Comparison of ENCODE assay signal across 13 mouse cellular contexts in genomic region chr2:165629900-165630299, GRCm38 (mm10). TPM values are rescaled to one million over a fixed set of nuclear protein-coding genes. Genes with fewer than 3 reads are reported as not detected.
DNase-seq lines count a peak whose midpoint lies in the region; ATAC-seq and TF ChIP-seq lines count a peak whose summit lies in the region.
"Had no signal": no experiment of that assay in that cellular context is flagged by ENCODE, and none has a peak within 500 bp of the region (broad histone marks: within the 10 kb centered on the region; RNA-seq: fewer than 3 reads in every experiment).

No protein-coding gene starts in this region.

- H3K4me2 ChIP-seq in midbrain, postnatal 0 days (ENCODE audit: low read depth, low read length, poor library complexity, severe bottlenecking): no peak overlapping the region
- no peak overlapping the region for H3K4me2 ChIP-seq in midbrain, embryonic 11.5 days
- H3K4me2 ChIP-seq in embryonic facial prominence, embryonic 15.5 days (replicated peaks): no peak overlapping the region
- H3K4me2 ChIP-seq: limb, embryonic 12.5 days; lung, embryonic 14.5 days had no signal

- H3K27me3 ChIP-seq in midbrain, postnatal 0 days (ENCODE audit: insufficient read depth, low read length): no peaks in the 10 kb centered on the region
- H3K27me3 ChIP-seq in midbrain, embryonic 11.5 days (ENCODE audit: control insufficient read depth, insufficient read depth, low read length): no peaks in the 10 kb centered on the region
- H3K27me3 ChIP-seq in embryonic facial prominence, embryonic 15.5 days: no peaks in the 10 kb centered on the region
- H3K27me3 ChIP-seq: megakaryocyte, embryonic 14.5 days had no signal

- H3K9me3 ChIP-seq in midbrain, postnatal 0 days (ENCODE audit: low read length): no peaks in the 10 kb centered on the region
- no peaks in the 10 kb centered on the region for H3K9me3 ChIP-seq in midbrain, embryonic 11.5 days (ENCODE audit: control insufficient read depth, low read length)
- H3K9me3 ChIP-seq in embryonic facial prominence, embryonic 15.5 days (replicated peaks): no peaks in the 10 kb centered on the region
- H3K9me3 ChIP-seq: limb, embryonic 12.5 days had no signal

- ATAC-seq in cerebellum, adult (ENCODE audit: insufficient number of reproducible peaks, low FRiP score, low TSS enrichment): no peak
- ATAC-seq in midbrain, postnatal 0 days (ENCODE audit: low FRiP score): no peak
- no peak for ATAC-seq in midbrain, embryonic 11.5 days (ENCODE audit: low FRiP score)
- 0 out of 2 replicates have a peak, but pooled peaks have one; percentile 49 for ATAC-seq in embryonic facial prominence, embryonic 15.5 days (ENCODE audit: insufficient number of reproducible peaks, low FRiP score, low TSS enrichment, low read depth)

- WGBS in midbrain, postnatal 0 days: 52% methylated on average over 8 of the region's 8 CpGs
- WGBS in midbrain, embryonic 11.5 days: 51% methylated on average over 8 of the region's 8 CpGs
- WGBS in embryonic facial prominence, embryonic 15.5 days: 42% methylated on average over 8 of the region's 8 CpGs

- no peak overlapping the region for H3K9ac ChIP-seq in midbrain, postnatal 0 days (replicated peaks; ENCODE audit: low read length, poor library complexity, severe bottlenecking)
- no peak overlapping the region for H3K9ac ChIP-seq in midbrain, embryonic 11.5 days (ENCODE audit: low read length)
- H3K9ac ChIP-seq in embryonic facial prominence, embryonic 15.5 days: no peak overlapping the region
- H3K9ac ChIP-seq: limb, embryonic 12.5 days; lung, embryonic 14.5 days had no signal

- no peak overlapping the region for H3K4me3 ChIP-seq in midbrain, postnatal 0 days (ENCODE audit: low read depth, low read length)
- H3K4me3 ChIP-seq in midbrain, embryonic 11.5 days (ENCODE audit: low read depth, low read length): no peak overlapping the region
- H3K4me3 ChIP-seq in embryonic facial prominence, embryonic 15.5 days (replicated peaks): no peak overlapping the region
- H3K4me3 ChIP-seq: limb, embryonic 12.5 days; megakaryocyte, embryonic 14.5 days had no signal

- H3K36me3 ChIP-seq in midbrain, postnatal 0 days (ENCODE audit: insufficient read depth, low read length): no peaks in the 10 kb centered on the region
- no peaks in the 10 kb centered on the region for H3K36me3 ChIP-seq in midbrain, embryonic 11.5 days (ENCODE audit: control insufficient read depth, insufficient read depth, low read length)
- H3K36me3 ChIP-seq in embryonic facial prominence, embryonic 15.5 days: no peaks in the 10 kb centered on the region
- H3K36me3 ChIP-seq: limb, embryonic 12.5 days had no signal

- no peaks in the 10 kb centered on the region for H3K4me1 ChIP-seq in midbrain, postnatal 0 days (ENCODE audit: insufficient read depth, low read length)
- no peaks in the 10 kb centered on the region for H3K4me1 ChIP-seq in midbrain, embryonic 11.5 days (ENCODE audit: control insufficient read depth, insufficient read depth, low read length)
- peaks cover 12% of the 10 kb centered on the region for H3K4me1 ChIP-seq in embryonic facial prominence, embryonic 15.5 days

- no peak overlapping the region for H3K27ac ChIP-seq in midbrain, postnatal 0 days (ENCODE audit: low read depth, low read length)
- no peak overlapping the region; the same call in 1 of the 2 replicates for H3K27ac ChIP-seq in midbrain, embryonic 11.5 days (ENCODE audit: low read depth, low read length)
- no peak overlapping the region for H3K27ac ChIP-seq in embryonic facial prominence, embryonic 15.5 days (replicated peaks)
- H3K27ac ChIP-seq: limb, embryonic 12.5 days had no signal

- peak; percentile 65 for DNase-seq in cerebellum, adult 11 months
- DNase-seq in midbrain, postnatal 0 days (ENCODE audit: low spot score): peak; percentile 35
- DNase-seq in midbrain, embryonic 11.5 days (ENCODE audit: low spot score, missing footprints): no peak
- no peak for DNase-seq in right cerebral cortex, postnatal 4 days
- no peak for DNase-seq in spleen, postnatal 14 days (ENCODE audit: low spot score in 2 of 2)
- no peak for DNase-seq in layer of hippocampus, adult 9-10 months (ENCODE audit: low spot score)
- DNase-seq: lung, embryonic 14.5 days; right cerebral cortex, postnatal 25 days; thymus, postnatal 36 days had no signal

- TF ChIP-seq CTCF in midbrain, postnatal 0 days (IDR thresholded peaks at IDR 0.05): no peak

RNA-seq across cellular contexts. Expression of gene Eya2, which starts 35.1 kb away (rescaled TPM):
- 12.0 and 21.6 TPM in 2 replicates for total RNA-seq in midbrain, postnatal 0 days (2014; rRNA removed)
- polyA plus RNA-seq in midbrain, postnatal 0 days (2015; fragmentation: Nextera tagmentation; extraction: Ambion mirVana): 6.0 and 7.1 TPM in 2 replicates
- 6.9 and 8.3 TPM in 2 replicates for polyA plus RNA-seq in midbrain, embryonic 11.5 days (2014; fragmentation: Nextera tagmentation; extraction: Ambion mirVana)
- polyA plus RNA-seq in embryonic facial prominence, embryonic 15.5 days (2015; fragmentation: Nextera tagmentation; extraction: Ambion mirVana): 24.4 and 25.9 TPM in 2 replicates

Comparison
In these comparisons a context has a peak if more than half of its experiments do, and no peak if none do; other contexts are left out.
1. DNase-seq: peak in cerebellum, adult 11 months (single experiment) and midbrain, postnatal 0 days (single experiment); none in midbrain, embryonic 11.5 days (single experiment), right cerebral cortex, postnatal 4 days (single experiment), spleen, postnatal 14 days (0 of 2) and layer of hippocampus, adult 9-10 months (single experiment).